Mouse (Mus musculus): ENCODE measurements around the gene Trim31.
"Not testable (repeated sequence)": the region's sequence is repeated elsewhere in the genome, so short reads cannot be mapped to it uniquely, and the experiment has no call there.

The Trim31 gene

DNA sequence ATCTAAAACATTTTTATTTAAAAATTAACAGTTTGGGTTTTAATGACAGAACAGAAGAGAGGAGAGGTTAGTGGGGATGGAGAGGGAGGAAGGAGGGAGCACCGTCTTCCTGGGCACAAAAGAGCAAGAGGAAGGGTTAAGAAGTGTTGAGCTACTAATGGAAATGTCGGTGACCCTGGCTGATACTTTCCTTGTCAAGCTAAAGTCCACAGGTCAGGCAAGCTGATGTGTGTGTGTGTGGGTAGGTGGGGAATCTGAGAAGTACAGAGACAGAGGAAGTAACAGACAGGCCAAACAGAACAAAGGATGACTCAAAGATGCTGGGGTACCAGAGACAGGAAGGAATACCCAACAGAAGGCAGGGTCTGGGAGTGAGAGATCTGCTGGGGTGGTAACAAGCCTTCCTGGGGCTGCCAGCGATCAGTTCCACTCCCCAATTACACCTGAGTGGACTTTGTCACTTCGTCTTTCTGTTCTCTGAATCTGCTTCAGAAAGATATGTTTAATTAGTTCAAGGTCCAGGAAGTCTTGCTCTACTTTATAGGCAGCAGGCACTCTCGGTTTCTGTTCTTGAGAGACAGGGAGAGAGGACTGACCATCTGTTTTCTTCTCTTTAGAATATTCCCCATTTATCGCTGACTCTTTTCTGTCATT, at the start of gene Trim31:
Trim31 (plus strand) TSS at position 567 of the 654 bp plus-strand sequence.
- no peak for DNase-seq (ENCODE audit: low spot score)

DNA sequence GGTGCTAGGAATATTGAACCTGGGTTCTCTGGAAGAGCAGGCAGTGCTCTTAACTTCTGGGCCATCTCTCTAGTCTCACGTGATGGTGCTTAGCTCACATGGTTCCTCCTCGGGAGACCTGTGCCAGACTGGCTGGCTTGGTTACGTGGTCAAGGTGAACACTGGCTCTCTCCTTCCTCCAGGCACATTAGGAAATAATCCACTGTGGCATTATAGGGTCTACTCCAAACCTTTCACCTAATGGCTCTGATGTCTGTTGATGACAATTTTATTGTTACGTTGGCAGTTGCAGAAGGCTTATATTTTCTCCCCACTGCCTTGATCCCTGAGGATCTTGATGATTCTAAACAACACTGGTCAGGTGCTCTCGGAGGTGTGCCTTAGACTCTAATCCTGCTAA, 49.0 kb upstream of the Trim31 start:
- DNase-seq (ENCODE audit: low spot score) = no peak

DNA sequence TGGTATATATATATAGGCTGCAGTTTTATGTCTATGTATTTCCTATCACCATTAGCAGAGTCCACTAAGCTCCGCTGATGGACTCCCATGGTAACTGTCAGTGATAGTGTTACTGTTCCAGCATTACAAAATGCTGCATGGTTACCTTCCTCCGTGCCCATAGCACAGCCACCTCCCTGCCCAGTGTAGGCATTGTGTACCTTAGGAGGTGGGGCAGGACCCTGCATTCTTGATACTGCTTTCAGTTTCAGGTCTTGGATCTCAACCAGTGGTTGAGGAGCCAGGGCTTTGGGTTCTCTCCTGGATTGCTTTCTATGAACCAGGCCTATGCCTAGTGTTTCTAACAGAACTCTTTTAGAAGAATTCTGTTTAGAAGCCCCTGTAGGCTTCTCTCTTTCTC, 47.9 kb upstream of the Trim31 start:
- no peak for DNase-seq (ENCODE audit: low spot score)

DNA sequence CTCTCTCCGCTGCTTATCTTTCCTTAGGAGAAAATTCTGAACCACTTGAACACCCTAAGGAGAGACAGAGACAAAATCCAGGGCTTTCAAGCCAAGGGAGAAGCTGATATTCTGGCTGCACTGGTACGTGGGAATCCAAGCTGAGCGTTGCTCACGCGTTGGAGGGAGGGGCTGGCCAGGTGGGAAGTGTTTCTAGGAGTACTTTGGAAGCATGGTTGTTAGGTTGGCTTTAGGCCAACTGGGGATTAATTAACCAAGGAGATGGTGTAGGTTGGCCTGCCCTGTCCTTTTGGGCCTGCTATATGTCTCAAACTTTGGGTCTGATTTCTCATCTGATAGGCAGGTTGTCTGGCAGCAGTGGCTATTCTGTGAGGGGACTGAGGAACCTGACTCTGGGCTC, 46.7 kb upstream of the Trim31 start:
- DNase-seq (ENCODE audit: low spot score) = no peak

DNA sequence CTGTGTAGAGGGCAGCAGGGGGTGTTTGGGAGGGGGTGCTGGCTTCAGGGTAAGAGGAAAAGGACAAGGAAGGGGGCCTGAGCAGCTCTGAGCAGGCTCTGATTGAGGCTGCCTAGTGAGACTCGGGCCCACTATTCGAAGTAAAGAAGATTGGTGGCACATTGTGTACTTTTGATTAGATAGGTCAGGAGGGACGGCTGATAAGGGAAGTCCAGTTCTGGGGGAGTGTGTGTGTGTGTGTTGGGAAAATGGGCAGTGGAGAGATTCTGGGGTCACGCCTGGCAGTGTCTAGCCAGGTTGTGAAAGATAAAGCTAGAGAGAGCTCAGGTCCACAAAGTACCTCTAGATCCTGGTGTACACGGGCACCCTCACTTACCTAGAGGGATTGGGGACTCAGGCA, 46.3 kb upstream of the Trim31 start:
- DNase-seq (ENCODE audit: low spot score) = no peak

DNA sequence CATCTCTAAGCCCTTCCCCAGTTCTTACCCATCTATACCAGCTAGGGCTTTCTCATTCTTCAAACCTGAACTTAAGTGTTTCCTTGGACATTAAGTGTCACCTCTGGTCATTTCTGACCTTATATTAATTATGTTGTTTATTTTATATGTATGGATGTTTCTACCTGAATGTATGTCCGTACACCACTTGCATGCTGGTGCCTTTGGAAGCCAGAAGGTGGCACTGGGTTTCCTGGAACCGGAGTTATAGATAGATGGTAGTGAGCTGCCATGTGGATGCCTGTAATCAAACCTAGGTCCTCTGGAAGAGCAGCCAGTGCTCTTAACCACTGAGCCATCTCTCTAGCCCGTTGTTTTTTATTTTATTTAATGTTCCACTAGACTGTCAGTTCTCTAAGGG, 42.4 kb upstream of the Trim31 start:
- no peak for DNase-seq (ENCODE audit: low spot score)

DNA sequence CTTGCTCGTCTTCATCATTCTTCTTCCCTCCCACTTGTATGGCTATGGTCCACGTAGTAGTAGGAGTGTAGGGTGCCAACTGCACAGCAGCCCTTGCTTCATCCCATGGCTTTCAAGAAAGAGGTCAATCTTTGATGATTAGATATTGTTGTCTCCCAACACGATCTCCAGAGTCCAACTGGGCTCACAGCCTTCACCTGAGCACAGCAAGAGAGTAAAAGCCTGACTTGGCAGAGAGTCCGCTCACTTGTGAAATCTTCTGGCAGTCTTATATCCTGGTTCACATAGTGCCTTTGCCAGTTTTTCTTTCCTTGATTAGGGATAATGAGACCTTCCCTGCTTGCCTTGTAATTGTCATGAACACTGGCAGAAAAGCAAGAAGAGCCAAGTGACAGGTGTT, 41.7 kb upstream of the Trim31 start:
- no peak for DNase-seq (ENCODE audit: low spot score)

DNA sequence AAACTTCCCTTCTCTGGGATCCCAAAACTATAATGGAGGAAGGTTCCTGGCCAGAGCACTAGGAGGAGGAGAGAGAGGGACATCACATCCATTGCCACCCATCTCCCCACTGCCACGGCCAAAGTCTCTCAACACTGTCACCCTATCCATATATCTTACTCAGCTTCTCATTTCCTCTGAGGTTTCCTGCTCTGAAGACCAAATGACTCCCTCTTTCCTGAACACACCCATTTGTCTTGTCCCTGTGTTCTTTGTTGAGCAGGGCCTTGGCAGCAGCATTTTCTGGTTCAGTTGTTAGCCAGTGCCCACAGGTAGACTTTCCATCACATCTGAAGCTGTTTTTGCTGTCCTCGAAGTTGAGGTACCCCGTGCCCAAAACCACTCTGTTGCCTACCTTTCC, 39.7 kb upstream of the Trim31 start:
- DNase-seq (ENCODE audit: low spot score) = no peak

DNA sequence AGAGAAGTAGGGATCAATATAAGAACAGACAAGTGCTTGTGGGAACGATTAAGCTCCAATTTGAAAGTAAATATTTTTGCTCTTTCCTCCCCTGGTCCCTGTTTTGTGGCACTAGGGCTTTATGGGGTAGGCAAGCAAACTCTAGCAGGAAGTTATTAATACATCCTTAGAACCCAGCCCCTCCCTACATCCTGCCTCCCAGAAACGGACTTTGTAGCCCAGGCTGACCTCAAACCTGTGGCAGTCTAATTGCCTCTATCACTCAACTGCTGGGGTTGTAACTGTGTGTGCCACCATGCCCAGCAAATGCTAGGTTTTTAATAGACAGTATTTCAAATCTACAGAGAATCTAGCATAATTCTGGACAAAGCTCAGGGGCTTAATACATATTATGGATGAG, 36.2 kb upstream of the Trim31 start:
- no peak for DNase-seq (ENCODE audit: low spot score)

DNA sequence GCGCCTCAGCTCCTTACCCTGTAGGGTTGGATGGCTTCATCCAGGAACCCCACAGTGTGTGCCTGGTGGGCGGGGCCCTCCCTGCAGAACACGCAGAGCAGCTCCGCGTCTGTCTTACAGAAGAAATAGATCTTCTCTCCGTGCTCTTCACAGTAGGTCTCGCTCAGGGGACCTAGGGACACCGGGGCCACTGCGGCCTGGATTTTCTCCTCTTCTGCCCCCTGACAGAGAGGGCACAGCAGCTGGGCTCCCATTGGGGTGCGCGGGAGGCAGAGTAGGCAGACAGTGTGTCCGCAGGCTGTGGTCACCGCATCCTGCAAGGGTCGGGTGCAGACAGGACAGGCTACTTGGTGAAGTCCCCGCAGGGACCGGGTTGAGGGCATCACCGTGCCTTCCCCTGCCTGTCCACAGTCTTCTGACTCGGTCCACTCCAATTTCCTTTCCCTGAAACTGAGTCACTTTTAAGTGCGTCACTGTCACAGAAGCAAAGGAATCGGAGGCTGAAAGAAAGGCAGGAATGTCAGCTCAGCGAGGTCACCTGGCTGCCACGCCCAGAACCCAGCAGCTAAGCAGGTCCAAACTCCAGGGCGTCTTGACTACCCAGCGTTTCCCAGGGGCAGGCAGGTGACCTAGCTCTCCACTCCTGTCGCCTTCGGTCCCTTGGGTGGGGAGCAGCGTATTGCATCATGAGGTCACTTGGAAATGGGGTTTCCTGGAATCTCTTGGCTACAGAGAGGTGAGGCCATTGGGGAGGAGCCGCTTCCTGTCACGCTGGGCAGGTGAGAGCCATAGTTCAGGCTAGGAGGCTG, 31.0 kb upstream of the Trim31 start, which contains the start of gene Trim15:
Trim15 (minus strand) TSS at position 492 of the 809 bp plus-strand sequence.
- DNase-seq (ENCODE audit: low spot score) = no peak

DNA sequence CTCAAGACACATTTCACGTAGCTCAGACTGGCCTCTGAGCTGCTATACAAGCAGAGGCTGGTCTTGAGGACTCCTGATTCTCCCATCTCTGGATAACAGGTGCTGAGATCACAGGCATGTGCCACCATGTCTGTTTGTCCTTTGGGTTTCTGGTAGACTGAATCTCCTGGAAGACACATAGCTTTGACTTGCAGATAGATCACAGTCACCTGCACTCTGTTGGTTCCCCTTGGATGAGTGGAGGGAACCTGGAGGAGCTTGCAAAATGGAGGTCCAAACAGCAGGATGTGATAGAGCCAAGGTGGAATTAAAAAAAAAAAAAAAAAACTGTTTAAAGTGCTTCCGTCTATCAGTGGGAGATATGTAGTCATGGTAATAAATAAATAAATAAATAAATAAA, 29.1 kb upstream of the Trim31 start:
- no peak for DNase-seq (ENCODE audit: low spot score)

DNA sequence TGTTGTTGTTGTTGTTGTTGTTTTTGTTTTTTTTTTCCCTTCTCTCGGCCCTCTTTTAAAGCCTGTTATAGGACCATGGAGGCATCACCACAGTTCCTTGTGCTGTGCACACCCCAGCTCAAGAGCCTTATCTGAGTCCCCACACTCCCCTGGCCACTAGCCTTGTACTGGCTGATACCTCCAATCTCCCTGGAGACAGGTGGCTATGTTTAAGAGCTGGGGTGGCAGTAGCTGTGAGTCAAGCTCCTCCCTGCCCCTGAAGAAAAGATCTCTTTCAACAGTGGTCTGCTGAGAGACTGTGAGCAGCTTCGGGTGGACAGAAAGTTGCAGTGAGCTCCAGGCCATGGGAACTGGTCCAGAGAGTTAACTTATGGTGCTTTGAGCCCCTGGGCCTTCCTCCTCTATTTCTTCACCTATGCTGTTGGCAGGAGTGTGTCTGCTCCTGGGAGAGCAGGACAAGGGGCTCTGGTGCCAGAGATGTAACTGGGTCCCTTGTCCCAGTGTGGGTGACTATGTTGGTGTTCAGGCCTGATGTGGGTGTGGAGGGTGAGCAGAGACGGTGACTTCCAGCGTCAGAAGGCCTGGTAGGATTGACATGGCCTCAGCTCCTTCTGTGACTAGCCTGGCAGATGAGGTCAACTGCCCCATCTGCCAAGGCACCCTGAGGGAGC, 28.5 kb upstream of the Trim31 start, which contains the start of gene Trim10:
Trim10 (plus strand) TSS at position 291 of the 671 bp plus-strand sequence.
- no peak for DNase-seq (ENCODE audit: low spot score)

DNA sequence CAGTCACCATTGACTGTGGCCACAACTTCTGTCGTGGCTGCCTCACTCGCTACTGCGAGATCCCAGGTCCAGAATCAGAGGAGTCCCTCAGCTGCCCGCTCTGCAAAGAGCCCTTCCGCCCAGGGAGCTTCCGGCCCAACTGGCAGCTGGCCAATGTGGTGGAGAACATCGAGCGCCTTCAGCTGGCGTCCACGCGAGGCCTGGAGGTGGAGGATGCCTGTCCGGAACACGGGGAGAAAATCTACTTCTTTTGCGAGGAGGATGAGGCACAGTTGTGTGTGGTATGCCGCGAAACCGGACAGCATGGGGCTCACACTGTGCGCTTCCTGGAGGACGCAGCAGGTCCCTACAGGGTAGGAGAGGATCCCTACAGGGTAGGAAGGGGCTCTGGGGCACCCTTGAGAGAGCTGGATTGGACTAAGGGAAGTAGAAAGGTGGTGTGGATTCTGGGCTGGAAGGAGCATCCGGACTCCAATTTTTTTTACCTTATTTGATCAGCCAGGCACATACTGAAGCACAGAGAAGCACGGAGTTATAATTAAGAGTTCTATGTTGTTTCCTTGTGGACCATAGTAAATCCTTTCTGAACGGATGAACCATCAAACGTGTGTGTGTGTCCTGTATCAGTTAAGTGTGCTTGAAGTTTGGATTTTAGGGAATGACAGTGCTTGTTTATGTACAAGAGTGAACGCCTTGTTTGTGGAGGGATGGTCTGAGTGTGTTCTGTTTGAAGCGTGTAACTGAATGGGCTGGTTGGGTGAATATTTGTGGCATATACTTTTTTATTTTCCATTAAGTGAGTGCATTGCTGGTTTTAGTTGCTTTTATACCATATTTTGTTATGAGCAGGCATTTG, 27.7 kb upstream of the Trim31 start:
- no peak for DNase-seq (ENCODE audit: low spot score)

DNA sequence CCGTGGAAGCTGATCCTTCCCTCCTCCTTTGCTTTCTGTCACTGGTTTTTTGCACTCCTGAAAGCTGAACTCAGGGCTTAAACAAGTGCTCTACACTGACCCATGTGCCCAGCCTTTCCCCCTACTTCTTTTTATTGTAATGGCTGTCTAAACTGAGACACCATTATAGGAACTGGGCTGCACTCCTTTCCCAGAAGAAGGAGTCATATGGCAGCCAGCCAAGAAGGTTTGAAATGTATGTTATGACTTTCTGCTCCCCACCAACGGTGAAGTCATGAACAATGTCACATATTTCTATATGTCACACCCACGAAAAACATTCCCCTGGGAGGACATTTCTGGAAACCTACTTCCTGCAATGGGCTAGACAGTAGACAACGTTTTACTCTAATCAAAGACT, 23.3 kb upstream of the Trim31 start:
- no peak for DNase-seq (ENCODE audit: low spot score)

DNA sequence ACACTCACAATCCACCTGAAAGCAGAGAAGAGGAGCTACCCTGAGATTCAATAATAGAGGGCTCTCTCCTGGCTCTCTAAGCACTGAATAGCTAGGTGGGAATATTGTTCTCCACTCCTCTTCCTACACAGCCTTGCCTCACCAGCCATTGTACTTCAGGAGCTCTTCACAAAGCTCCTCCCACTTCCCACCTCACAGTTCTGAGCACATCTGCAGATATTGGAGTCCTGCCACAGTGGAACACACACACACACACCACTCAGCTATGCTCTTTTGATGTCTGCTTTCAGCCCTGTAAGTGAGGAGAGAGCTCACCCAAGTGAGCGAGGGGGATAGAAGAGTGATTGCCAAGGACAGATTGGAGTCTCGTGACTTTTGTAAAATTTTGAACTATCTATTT, 14.6 kb upstream of the Trim31 start:
- DNase-seq (ENCODE audit: low spot score) = no peak

DNA sequence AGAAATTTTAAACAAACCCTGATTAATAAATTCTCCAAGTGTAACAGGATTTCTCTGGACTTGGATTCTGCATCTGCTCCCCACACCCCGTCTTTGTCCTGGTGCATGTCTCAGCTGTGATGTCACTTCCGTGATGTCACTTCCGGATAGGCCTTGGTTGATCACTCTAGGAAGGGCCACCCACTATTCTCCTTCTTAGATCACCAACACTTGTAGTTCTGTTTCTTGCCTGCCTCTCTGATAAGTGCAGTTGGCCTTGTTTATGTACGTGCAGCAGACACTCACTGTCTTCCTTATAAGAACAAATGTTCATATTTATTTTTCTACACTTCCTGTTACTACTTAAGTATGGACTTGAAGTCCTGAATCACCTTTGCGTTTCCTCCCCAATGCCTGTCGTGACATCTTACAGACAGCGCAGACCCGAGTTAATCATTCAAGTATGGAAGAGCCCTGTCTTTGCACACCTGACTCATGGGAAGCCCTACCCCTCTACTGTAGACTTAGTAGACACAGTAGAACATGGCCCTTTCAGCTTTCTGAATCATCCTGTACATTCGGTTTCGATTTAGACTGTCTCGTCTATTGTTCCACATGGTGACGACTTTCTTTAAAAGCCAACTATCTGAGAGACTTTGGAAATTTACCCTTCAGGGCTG, 12.7 kb upstream of the Trim31 start:
- DNase-seq (ENCODE audit: low spot score) = no peak

DNA sequence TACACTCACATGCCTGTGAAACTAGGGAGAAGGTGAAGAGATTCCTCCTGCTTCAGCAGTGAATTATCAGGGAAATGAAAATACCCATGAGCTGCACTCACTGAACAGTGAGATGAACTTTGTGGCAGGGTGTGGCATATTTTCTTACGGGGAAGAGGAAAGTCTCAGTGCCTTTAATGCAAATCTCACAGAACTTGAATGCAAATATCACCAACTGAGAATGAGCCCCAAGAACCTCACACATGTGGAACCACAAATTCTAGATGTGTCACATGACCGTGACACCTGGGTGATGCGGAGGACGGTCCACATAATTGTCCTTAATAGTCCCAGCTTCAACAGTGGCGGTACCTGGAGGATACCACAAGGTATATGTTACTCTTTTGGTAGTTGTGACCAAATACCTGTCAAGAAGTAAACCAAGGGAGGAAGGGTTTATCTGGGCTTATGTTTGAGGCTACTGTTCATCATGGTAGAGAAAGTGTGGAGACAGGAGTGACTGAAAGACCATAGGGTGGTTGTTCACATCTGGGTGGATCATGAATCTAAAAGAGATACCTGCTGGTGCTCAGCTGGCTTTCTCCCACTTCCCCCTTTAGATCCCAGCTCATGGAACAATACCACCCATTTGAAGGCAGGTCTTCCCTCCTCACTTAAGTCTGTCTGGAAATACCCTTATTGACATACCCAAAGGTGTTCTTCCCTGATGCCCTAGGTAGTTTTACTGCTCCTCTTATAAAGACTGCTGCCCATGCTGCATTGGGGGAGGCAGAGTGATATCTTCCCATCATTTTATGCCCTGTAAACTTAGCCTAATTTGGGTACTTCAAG, 7.6 kb upstream of the Trim31 start, which contains the start of gene Trim40:
Trim40 (minus strand) TSS at position 51 of the 831 bp plus-strand sequence.
- DNase-seq (ENCODE audit: low spot score) = no peak

DNA sequence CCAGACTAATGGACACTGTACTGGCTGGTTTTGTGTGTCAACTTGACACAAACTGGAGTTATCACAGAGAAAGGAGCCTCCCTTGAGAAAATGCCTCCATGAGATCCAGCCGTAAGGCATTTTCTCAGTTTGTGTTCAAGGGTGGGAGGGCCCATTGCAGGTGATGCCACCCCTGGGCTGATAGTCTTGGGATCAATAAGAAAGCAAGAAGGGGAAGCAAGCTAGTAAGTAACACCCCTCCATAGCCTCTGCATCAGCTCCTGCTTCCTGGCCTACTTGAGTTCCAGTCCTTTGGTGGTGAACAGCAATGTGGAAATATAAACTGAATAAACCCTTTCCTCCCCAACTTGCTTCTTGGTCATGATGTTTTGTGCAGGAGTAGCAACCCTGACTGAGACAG, 6.4 kb upstream of the Trim31 start:
- not testable (repeated sequence) for DNase-seq (ENCODE audit: low spot score)

DNA sequence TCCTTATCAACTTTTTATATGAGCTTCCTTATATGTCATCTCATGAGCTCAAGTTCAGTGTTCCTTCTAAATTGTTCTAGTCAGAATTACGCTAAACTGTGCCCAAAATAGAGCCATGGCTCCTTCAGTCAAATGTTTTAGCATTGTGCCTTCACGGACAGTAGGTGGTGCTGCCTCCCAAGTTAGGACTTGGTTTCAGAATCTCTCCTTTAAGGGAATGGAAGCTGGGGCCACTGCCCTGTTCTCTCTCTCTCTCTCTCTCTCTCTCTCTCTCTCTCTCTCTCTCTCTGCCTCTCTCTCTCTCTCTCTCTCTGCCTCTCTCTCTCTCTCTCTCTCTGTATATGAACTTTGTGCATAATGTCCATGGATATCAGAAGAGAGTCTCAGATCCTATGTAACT, 5.6 kb upstream of the Trim31 start:
- no peak for DNase-seq (ENCODE audit: low spot score)

DNA sequence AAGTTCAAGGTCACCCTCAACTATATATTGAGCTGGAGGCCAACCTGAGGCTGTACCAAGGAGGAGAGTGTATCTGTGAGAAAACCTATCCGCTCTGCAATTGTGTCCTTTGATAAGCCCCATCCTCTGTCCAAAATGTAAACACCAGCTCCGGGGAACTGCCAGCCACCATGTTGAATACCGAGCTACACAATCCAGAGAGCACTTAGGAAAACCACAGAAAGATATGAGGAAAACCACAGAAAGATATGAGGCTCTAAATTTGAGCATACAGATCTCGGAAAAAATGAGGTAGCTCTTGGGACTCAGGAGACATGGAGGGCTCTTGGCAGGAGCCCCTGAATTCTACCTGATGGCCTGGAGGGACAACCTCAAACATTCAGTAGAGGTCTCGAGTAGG, 4.5 kb upstream of the Trim31 start:
- DNase-seq (ENCODE audit: low spot score) = no peak

DNA sequence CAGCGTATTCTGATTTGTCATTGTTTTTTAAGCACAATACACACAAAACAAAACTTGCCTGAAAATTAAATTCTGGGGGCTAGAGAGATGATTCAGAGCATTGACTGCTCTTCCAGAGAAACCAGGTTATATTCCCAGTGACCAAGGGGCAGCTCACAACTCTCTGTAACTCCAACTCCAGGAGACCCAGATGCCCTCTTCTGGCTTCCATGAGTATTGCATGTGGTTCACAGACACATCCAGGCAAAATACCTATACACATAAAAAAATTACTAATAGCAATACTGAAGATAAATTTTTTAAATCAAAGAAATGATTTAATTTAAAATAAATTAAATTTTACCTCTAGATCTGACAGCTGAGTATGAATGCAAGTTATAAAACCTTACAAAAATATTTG, 1.3 kb upstream of the Trim31 start:
- DNase-seq (ENCODE audit: low spot score) = no peak
